In the genomic region with DNA sequence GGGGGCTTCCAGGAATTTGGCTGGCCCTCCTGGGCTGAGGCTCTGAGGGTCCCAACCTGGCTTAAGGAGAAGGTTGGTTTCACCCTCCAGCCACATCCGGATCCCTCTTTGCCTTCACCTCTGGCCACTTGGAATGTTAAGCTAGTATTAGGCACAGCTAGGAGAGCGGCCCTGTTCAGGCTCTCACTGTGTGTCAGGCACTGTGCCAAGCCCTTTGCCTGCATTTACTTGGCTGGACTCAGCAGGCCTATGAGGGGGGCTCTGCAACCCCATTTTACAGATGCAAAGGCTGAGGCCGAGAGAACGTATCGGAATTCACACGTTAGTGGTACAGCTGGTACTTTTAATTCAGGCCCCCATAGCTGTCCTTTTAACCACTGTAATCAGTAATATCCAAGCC, we compare ENCODE assay signal across 9 mouse cellular contexts. TPM values are rescaled to one million over a fixed set of nuclear protein-coding genes. Genes with fewer than 3 reads are reported as not detected.
A peak's percentile ranks its signal among the peaks of the same experiment; 100 is the strongest.
DNase-seq lines count a peak whose midpoint lies in the region; ATAC-seq and TF ChIP-seq lines count a peak whose summit lies in the region.
"Had no signal": no experiment of that assay in that cellular context is flagged by ENCODE, and none has a peak within 500 bp of the region (broad histone marks: within the 10 kb centered on the region; RNA-seq: fewer than 3 reads in every experiment).

No protein-coding gene starts in this region.

- no peaks in the 10 kb centered on the region for H3K27me3 ChIP-seq in intestine, embryonic 15.5 days (replicated peaks)
- H3K27me3 ChIP-seq in intestine, embryonic 16.5 days (replicated peaks; ENCODE audit: control insufficient read depth, insufficient read depth, low read length) = no peaks in the 10 kb centered on the region
- no peaks in the 10 kb centered on the region for H3K27me3 ChIP-seq in embryonic facial prominence, embryonic 12.5 days
- no peaks in the 10 kb centered on the region for H3K27me3 ChIP-seq in forebrain, embryonic 15.5 days
- peaks cover 10% of the 10 kb centered on the region; the same call in 1 of the 2 replicates for H3K27me3 ChIP-seq in midbrain, embryonic 12.5 days
- H3K27me3 ChIP-seq in thymus, adult 2 months (ENCODE audit: control insufficient read depth, insufficient read depth, low read length) = no peaks in the 10 kb centered on the region

- no peak overlapping the region for H3K4me3 ChIP-seq in intestine, embryonic 15.5 days (replicated peaks)
- H3K4me3 ChIP-seq in intestine, embryonic 16.5 days (ENCODE audit: low read length) = no peak overlapping the region
- H3K4me3 ChIP-seq in embryonic facial prominence, embryonic 12.5 days = no peak overlapping the region
- no peak overlapping the region for H3K4me3 ChIP-seq in forebrain, embryonic 15.5 days
- H3K4me3 ChIP-seq in midbrain, embryonic 12.5 days = no peak overlapping the region
- no peak overlapping the region for H3K4me3 ChIP-seq in thymus, adult 2 months (ENCODE audit: control insufficient read depth, insufficient read depth, low read length)

- H3K4me1 ChIP-seq in intestine, embryonic 15.5 days (replicated peaks) = peaks cover 75% of the 10 kb centered on the region
- peaks cover 68% of the 10 kb centered on the region for H3K4me1 ChIP-seq in intestine, embryonic 16.5 days (ENCODE audit: control insufficient read depth, insufficient read depth, low read length)
- H3K4me1 ChIP-seq in embryonic facial prominence, embryonic 12.5 days = peaks cover 94% of the 10 kb centered on the region
- H3K4me1 ChIP-seq in forebrain, embryonic 15.5 days = peaks cover 84% of the 10 kb centered on the region
- H3K4me1 ChIP-seq in midbrain, embryonic 12.5 days = peaks cover 87% of the 10 kb centered on the region
- H3K4me1 ChIP-seq in thymus, adult 2 months (replicated peaks; ENCODE audit: control insufficient read depth, insufficient read depth, low read length) = peaks cover 25% of the 10 kb centered on the region

- H3K9ac ChIP-seq in intestine, embryonic 15.5 days = no peak overlapping the region
- H3K9ac ChIP-seq in intestine, embryonic 16.5 days (ENCODE audit: low read depth, low read length) = no peak overlapping the region
- no peak overlapping the region for H3K9ac ChIP-seq in embryonic facial prominence, embryonic 12.5 days
- no peak overlapping the region for H3K9ac ChIP-seq in forebrain, embryonic 15.5 days (replicated peaks)
- H3K9ac ChIP-seq in midbrain, embryonic 12.5 days (replicated peaks) = no peak overlapping the region

- no peak overlapping the region for H3K4me2 ChIP-seq in intestine, embryonic 15.5 days (replicated peaks)
- no peak overlapping the region for H3K4me2 ChIP-seq in intestine, embryonic 16.5 days (ENCODE audit: low read depth, low read length)
- H3K4me2 ChIP-seq in embryonic facial prominence, embryonic 12.5 days (replicated peaks) = no peak overlapping the region
- H3K4me2 ChIP-seq in forebrain, embryonic 15.5 days (replicated peaks) = 0 out of 2 replicates have a peak overlapping the region, but pooled peaks have one; percentile 42
- no peak overlapping the region for H3K4me2 ChIP-seq in midbrain, embryonic 12.5 days (replicated peaks)

- no peak for TF ChIP-seq POLR2A in thymus, adult 2 months (IDR thresholded peaks at IDR 0.05; ENCODE audit: control insufficient read depth, extremely low read depth, insufficient read depth, low read length, poor library complexity)

- ATAC-seq in intestine, embryonic 15.5 days = no peak
- ATAC-seq in intestine, embryonic 16.5 days = no peak
- no peak for ATAC-seq in embryonic facial prominence, embryonic 12.5 days (ENCODE audit: insufficient number of reproducible peaks, insufficient read depth, low FRiP score, low TSS enrichment)
- peak; percentile 1; the same call in 1 of the 2 replicates for ATAC-seq in forebrain, embryonic 15.5 days (replicated peaks)
- ATAC-seq in midbrain, embryonic 12.5 days (ENCODE audit: low FRiP score, low read depth) = no peak

- peak overlapping the region; percentile 66; the same call in 1 of the 2 replicates for H3K27ac ChIP-seq in intestine, embryonic 15.5 days
- no peak overlapping the region for H3K27ac ChIP-seq in intestine, embryonic 16.5 days (ENCODE audit: low read length)
- H3K27ac ChIP-seq in embryonic facial prominence, embryonic 12.5 days = peak overlapping the region; percentile 82
- H3K27ac ChIP-seq in forebrain, embryonic 15.5 days (replicated peaks) = peak overlapping the region; percentile 73
- peak overlapping the region; percentile 84 for H3K27ac ChIP-seq in midbrain, embryonic 12.5 days (replicated peaks)
- no peak overlapping the region for H3K27ac ChIP-seq in thymus, adult 2 months (ENCODE audit: control insufficient read depth, insufficient read depth, low read length)
- H3K27ac ChIP-seq: macrophage had no signal

- TF ChIP-seq CTCF in thymus, adult 2 months (IDR thresholded peaks at IDR 0.05; ENCODE audit: borderline replicate concordance, control insufficient read depth, extremely low read depth, insufficient read depth, low read length, poor library complexity) = no peak

- 80% methylated on average over 6 of the region's 6 CpGs for WGBS in intestine, embryonic 15.5 days
- WGBS in intestine, embryonic 16.5 days = 85% methylated on average over 6 of the region's 6 CpGs
- WGBS in embryonic facial prominence, embryonic 12.5 days = 86% methylated on average over 6 of the region's 6 CpGs
- WGBS in forebrain, embryonic 15.5 days = 58% methylated on average over 6 of the region's 6 CpGs
- 73% methylated on average over 6 of the region's 6 CpGs for WGBS in midbrain, embryonic 12.5 days
- 93% methylated on average over 6 of the region's 6 CpGs for WGBS in thymus, adult 2 months

- H3K36me3 ChIP-seq in intestine, embryonic 15.5 days = 0 out of 2 replicates have a peak, but pooled peaks cover under 1% of the 10 kb centered on the region
- H3K36me3 ChIP-seq in intestine, embryonic 16.5 days (ENCODE audit: control insufficient read depth, insufficient read depth, low read length) = no peaks in the 10 kb centered on the region
- H3K36me3 ChIP-seq in embryonic facial prominence, embryonic 12.5 days = peaks cover 17% of the 10 kb centered on the region; the same call in 1 of the 2 replicates
- no peaks in the 10 kb centered on the region for H3K36me3 ChIP-seq in forebrain, embryonic 15.5 days
- no peaks in the 10 kb centered on the region for H3K36me3 ChIP-seq in midbrain, embryonic 12.5 days
- H3K36me3 ChIP-seq in thymus, adult 2 months (ENCODE audit: control insufficient read depth, insufficient read depth, low read length) = no peaks in the 10 kb centered on the region

- no peaks in the 10 kb centered on the region for H3K9me3 ChIP-seq in intestine, embryonic 15.5 days
- H3K9me3 ChIP-seq in intestine, embryonic 16.5 days (ENCODE audit: control insufficient read depth, low read length) = no peaks in the 10 kb centered on the region
- no peaks in the 10 kb centered on the region for H3K9me3 ChIP-seq in embryonic facial prominence, embryonic 12.5 days
- no peaks in the 10 kb centered on the region for H3K9me3 ChIP-seq in forebrain, embryonic 15.5 days
- no peaks in the 10 kb centered on the region for H3K9me3 ChIP-seq in midbrain, embryonic 12.5 days

- no peak for DNase-seq in cerebellum, adult 8-10 months
- DNase-seq in natural killer cell, adult 2 months (ENCODE audit: low spot score in 2 of 2) = no peak
- no peak for DNase-seq in thymus, adult 2 months

RNA-seq across cellular contexts. Expression of gene Ahdc1, which starts 12.6 kb away (rescaled TPM):
- 5.4 and 6.3 TPM in 2 replicates for polyA plus RNA-seq in intestine, embryonic 15.5 days (2015; fragmentation: Nextera tagmentation; extraction: Ambion mirVana)
- 5.3 and 5.7 TPM in 2 replicates for polyA plus RNA-seq in intestine, embryonic 16.5 days (2015; fragmentation: Nextera tagmentation; extraction: Ambion mirVana)
- 12.7 and 14.6 TPM in 2 replicates for polyA plus RNA-seq in embryonic facial prominence, embryonic 12.5 days (2016; fragmentation: Nextera tagmentation; extraction: Ambion mirVana)
- polyA plus RNA-seq in forebrain, embryonic 15.5 days (2015; fragmentation: Nextera tagmentation; extraction: Ambion mirVana) = 14.2 and 17.0 TPM in 2 replicates
- 8.9 and 9.1 TPM in 2 replicates for polyA plus RNA-seq in midbrain, embryonic 12.5 days (2016; fragmentation: Nextera tagmentation; extraction: Ambion mirVana)
- 59.8 and 78.9 TPM in 2 replicates for polyA plus RNA-seq in thymus, adult 2 months (2012; rRNA removed)

RNA-seq across cellular contexts. Expression of gene Fgr, which starts 49.7 kb away (rescaled TPM):
- polyA plus RNA-seq in intestine, embryonic 15.5 days (2015; fragmentation: Nextera tagmentation; extraction: Ambion mirVana) = 2.3 and 3.7 TPM in 2 replicates
- 3.1 and 3.5 TPM in 2 replicates for polyA plus RNA-seq in intestine, embryonic 16.5 days (2015; fragmentation: Nextera tagmentation; extraction: Ambion mirVana)
- polyA plus RNA-seq in embryonic facial prominence, embryonic 12.5 days (2016; fragmentation: Nextera tagmentation; extraction: Ambion mirVana) = 0.29 and 0.39 TPM in 2 replicates
- 0.06 TPM in 1 of 2 replicates, not detected in the other for polyA plus RNA-seq in forebrain, embryonic 15.5 days (2015; fragmentation: Nextera tagmentation; extraction: Ambion mirVana)
- 0.08 and 0.12 TPM in 2 replicates for polyA plus RNA-seq in midbrain, embryonic 12.5 days (2016; fragmentation: Nextera tagmentation; extraction: Ambion mirVana)
- polyA plus RNA-seq in thymus, adult 2 months (2012; rRNA removed) = 15.3 and 15.8 TPM in 2 replicates

Comparison
In these comparisons a context has a peak if more than half of its experiments do, and no peak if none do; other contexts are left out.
1. H3K27ac ChIP-seq: peak in intestine, embryonic 15.5 days (single experiment), embryonic facial prominence, embryonic 12.5 days (single experiment), forebrain, embryonic 15.5 days (single experiment) and midbrain, embryonic 12.5 days (single experiment); none in intestine, embryonic 16.5 days (single experiment) and thymus, adult 2 months (single experiment).